Mouse (Mus musculus) lung, postnatal 0 days (tissue): ENCODE measurements around the gene Slain2.
"Not testable (repeated sequence)": the region's sequence is repeated elsewhere in the genome, so short reads cannot be mapped to it uniquely, and the experiment has no call there.

Experiments
- CTCF ChIP-seq: IDR thresholded peaks from 2 replicates; pipeline ENCODE4 v1.5.1; 2016; ENCODE audit warnings: antibody characterized with exemption, mild to moderate bottlenecking
- EP300 ChIP-seq: IDR thresholded peaks from 2 replicates; pipeline ENCODE4 v1.6.1; 2016; ENCODE audit warnings: antibody characterized with exemption, mild to moderate bottlenecking, control low read depth

DNA sequence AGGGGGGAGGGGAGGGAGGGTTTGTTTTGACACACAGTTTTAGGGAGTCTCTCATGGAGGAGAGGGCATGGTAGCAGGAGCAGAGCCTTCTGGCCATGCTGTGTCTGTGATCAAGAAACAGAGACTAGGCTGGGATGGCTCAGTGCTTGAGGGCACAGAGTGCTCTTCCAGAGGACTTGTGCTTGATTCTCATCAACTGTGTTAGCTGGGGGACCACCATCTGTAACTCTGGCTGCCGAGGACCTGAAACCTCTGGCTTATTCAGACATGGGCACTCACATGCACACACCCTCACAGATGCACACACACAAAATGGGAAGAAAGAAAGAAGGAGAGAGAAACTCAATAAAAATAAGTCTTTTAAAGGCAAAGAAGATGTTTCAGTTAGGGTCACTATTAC lies 84.4 kb downstream of the Slain2 start:
- not testable (repeated sequence) for TF ChIP-seq CTCF, EP300
